15 mouse cellular contexts compared by ENCODE assay signal in the genomic region with DNA sequence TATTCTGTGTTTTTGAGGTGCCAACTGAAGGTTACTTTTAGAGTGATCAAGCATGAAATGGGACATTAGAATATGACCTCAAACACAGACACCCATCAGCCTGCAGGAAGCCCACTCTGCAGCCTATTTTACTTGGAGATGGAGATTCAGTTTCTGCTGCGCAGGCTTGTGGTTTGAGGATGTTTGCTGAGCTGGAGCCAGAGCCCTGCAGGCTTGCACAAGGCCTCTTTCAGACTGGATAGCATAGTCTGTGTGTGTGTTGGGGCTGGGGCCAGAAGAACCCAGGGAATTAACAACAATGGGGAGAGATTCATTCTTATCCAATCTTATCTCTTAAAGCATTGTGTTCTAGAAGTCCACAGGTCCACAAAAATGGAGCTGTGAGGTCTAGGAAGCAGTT.
"Had no signal": no experiment of that assay in that cellular context is flagged by ENCODE, and none has a peak within 500 bp of the region (broad histone marks: within the 10 kb centered on the region; RNA-seq: fewer than 3 reads in every experiment).

No protein-coding gene starts in this region.

- DNase-seq: kidney, adult 18-20 months; kidney, postnatal 14 days; left cerebral cortex, postnatal 4 days; lung, postnatal 36 days; retina, postnatal 1 day; right cerebral cortex, postnatal 14 days; thymus, postnatal 4 days had no signal

- H3K27ac ChIP-seq: kidney, embryonic 15.5 days; limb, embryonic 13.5 days; liver, embryonic 15.5 days; lung, embryonic 15.5 days; midbrain, embryonic 15.5 days; neural tube, embryonic 13.5 days; stomach, embryonic 15.5 days had no signal

- ATAC-seq: midbrain, embryonic 15.5 days had no signal

- H3K4me3 ChIP-seq: kidney, embryonic 15.5 days; limb, embryonic 13.5 days; liver, embryonic 15.5 days; lung, embryonic 15.5 days; megakaryocyte, embryonic 14.5 days; midbrain, embryonic 15.5 days; neural tube, embryonic 13.5 days; stomach, embryonic 15.5 days had no signal

- H3K4me1 ChIP-seq: midbrain, embryonic 15.5 days; stomach, embryonic 15.5 days had no signal
